Mouse (Mus musculus) splenic B cell, adult 2 months (primary cell): ENCODE results near the gene Olfr1471.
"Not testable (repeated sequence)": the region's sequence is repeated elsewhere in the genome, so short reads cannot be mapped to it uniquely, and the experiment has no call there.

Source experiments
- DNase-seq: peaks from one replicate; pipeline ENCODE4 v3.0.0-alpha.2; 2011; ENCODE audit warnings: low read depth, low spot score
- H3K27me3 ChIP-seq: 2 replicates; pipeline ENCODE4 v1.6.1; 2012; ENCODE audit warnings: mild to moderate bottlenecking, low read length, moderate library complexity, mixed read lengths; ENCODE audit not compliant: control insufficient read depth, poor library complexity, insufficient read depth, severe bottlenecking
- H3K36me3 ChIP-seq: 2 replicates; pipeline ENCODE4 v1.6.1; 2012; ENCODE audit warnings: mild to moderate bottlenecking, low read length, moderate library complexity, mixed read lengths; ENCODE audit not compliant: control insufficient read depth, poor library complexity, insufficient read depth, severe bottlenecking

Gene Olfr1471

GRCm38 (mm10) chr19:13443109-13443508, at the start of gene Olfr1471:
Gene Olfr1471 (plus strand): TSS chr19:13443409.
- not testable (repeated sequence) for DNase-seq, H3K27me3 ChIP-seq, H3K36me3 ChIP-seq

GRCm38 (mm10) chr19:13407549-13407948, 35.7 kb upstream of the Olfr1471 start, which contains the start of gene Olfr1469:
Gene Olfr1469 (plus strand): TSS chr19:13407849.
- no peak for DNase-seq
- no peaks in the 10 kb centered on the region for H3K36me3 ChIP-seq

GRCm38 (mm10) chr19:13455986-13456385, 12.8 kb downstream of the Olfr1471 start, which contains the start of gene Olfr1472:
Gene Olfr1472 (minus strand): TSS chr19:13456086.
- H3K36me3 ChIP-seq, result no peaks in the 10 kb centered on the region
- no peak for DNase-seq
- H3K27me3 ChIP-seq, result no peaks in the 10 kb centered on the region

More at GRCm38 (mm10) chr19:13407549-13407948, 35.7 kb upstream of the Olfr1471 start, which contains the start of gene Olfr1469:
- no peaks in the 10 kb centered on the region for H3K27me3 ChIP-seq

- H3K36me3 ChIP-seq, H3K27me3 ChIP-seq, DNase-seq: not testable (repeated sequence)
These were observed 26.1 kb downstream of the Olfr1471 start, which contains the start of gene Olfr1474 for GRCm38 (mm10) chr19:13469265-13469664. Gene Olfr1474 (plus strand): TSS chr19:13469565.

GRCm38 (mm10) chr19:13480096-13480495, 36.9 kb downstream of the Olfr1471 start, which contains the start of gene Olfr1475:
Gene Olfr1475 (minus strand): TSS chr19:13480196.
- H3K36me3 ChIP-seq, result no peaks in the 10 kb centered on the region
- no peak for DNase-seq
- no peaks in the 10 kb centered on the region for H3K27me3 ChIP-seq

GRCm38 (mm10) chr19:13500246-13500645, 57.0 kb downstream of the Olfr1471 start, which contains the start of gene Olfr1477:
Gene Olfr1477 (plus strand): TSS chr19:13500546.
- Histone ChIP-seq H3K36me3 (no peaks in the 10 kb centered on the region), H3K27me3 (no peaks in the 10 kb centered on the region)
- DNase-seq, result no peak
